Mouse (Mus musculus): ENCODE measurements around the gene Cntnap2.

- TF ChIP-seq CTCF (IDR thresholded peaks at IDR 0.05; ENCODE audit: low read depth, low read length) (no peak), POLR2A (IDR thresholded peaks at IDR 0.05; ENCODE audit: extremely low read depth, insufficient read depth, low read length) (no peak)
Observed at GRCm38 (mm10) chr6:47241379-47241778, 2182.2 kb downstream of the Cntnap2 start.

Measured in liver, adult 2 months (tissue).